Mouse (Mus musculus) B cell, adult 2 months (primary cell): ENCODE results near the gene Spata33.
"Not testable (repeated sequence)": the region's sequence is repeated elsewhere in the genome, so short reads cannot be mapped to it uniquely, and the experiment has no call there.

Experiments used
- DNase-seq, 2 experiments: peaks; one replicate each; pipeline ENCODE4 v3.0.0; 2022

Spata33 gene

DNA sequence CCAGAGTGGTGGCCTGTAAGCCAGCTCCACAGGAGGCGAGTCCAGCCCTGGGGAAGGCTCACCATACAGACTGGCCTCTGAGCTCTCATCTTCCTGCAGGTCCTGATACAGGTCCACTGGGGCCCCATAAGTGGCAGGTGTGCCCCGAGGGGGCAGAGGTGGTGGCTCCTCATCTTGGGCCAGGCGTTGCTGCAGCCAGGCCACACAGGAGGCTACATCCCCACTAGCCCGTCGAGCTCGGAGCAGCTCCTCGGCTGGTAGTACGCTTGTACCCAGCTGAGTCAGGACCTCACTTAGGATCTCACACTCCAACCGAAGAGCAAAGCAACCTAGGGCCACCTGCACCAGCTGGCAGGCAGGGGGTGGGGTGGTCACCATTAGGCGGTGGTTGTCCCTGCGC is 21.1 kb downstream of the Spata33 start:
- no peak for DNase-seq

DNA sequence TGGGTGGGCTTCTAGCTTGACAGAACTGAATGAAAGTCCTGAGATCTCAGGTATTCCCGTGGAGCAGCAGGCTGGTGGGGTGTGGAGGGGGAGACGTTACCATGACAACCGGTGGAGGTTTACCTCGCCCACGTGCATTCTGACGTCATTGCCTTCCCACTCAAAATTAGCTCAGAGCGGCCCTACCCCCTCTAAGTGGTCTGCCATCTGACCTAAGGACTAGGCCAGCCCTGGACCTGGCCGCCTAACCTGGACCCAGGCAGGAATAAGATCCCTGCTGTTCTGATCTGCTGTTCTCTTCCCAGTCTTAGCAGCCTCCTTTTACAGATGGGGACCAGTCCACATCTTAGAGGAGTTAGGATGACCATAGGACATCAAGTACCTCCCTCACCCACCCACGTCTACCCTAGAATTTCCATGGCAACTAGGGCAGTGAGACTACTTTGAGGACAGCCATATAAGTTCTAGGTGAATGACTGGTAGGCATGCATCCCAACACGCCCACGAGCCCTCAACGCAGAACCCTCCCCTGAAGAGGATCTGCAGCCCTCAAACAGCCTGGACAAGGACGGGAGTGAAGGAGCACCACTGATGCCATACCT is 22.4 kb downstream of the Spata33 start:
- DNase-seq = peak; percentile 17

DNA sequence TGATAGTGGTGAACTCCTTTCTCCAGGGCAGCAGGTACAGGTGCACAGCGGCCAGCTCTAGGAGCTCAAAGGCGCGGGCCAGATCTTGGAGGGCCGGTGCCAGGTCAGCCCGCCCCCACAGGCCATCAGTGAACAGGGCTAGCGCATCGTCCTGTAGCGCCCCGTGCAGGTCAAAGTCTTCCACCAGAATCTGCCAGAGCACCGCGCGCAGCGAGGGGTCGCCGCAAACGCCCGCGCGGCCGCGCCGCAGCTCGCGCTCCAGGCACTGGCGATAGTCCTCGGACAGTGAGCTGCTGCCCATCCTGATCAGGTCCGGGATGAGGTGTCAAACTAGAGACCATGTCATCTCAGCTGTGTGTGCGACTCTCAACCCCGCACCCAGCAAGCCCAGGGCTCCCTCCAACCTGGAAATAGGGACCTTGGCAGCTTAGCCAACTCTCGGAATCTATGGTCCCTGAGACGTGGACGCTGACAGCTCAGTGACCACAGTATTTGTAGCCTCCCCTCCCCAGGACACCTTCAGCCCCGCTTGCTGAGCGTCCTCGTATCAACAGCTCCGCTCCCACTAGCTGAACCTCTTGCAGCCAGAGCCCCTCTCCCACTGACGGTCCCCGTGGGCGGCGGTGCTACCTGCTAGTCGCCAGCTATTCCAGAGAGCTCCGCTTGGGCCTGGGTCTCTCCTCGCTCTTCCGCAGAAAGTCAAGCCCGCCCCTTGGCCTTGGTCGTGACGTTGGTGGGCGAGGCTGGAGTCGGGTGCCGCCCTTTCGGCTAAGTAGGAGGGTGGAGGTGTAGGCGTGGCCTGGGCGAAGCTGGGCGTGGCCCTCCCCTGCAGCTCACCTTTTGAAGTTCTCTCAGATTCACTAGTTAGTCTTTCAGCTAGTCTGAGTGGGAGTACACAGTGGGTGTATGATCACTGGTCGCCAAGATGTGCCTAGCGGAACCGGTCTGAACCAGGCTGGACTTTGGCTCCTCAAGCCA is 23.2 kb downstream of the Spata33 start, which contains the start of gene Spata2l:
Gene Spata2l, minus strand, starts transcription at position 714 of the 978 bp plus-strand sequence.
- peak; percentile 95 to 96 for DNase-seq

DNA sequence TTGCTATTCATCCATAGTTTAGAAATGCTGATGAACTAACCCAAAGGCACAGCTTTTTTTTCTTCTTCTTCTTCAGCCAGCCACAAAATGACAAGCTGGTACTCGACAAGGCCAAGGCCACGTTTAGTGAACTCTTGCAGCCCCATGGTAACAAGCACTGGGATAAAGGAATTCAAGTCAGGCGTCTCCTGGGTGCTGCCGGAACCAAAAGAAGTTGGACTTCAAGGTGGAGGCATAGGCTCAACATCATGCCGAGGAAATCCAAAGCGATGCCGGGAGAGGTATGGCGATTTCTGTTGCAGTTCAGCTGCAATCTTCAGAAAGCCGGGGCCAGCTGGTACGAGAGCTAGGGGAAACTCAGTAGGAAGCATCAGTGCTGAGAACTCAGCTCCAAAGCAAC is 26.8 kb downstream of the Spata33 start:
- no peak for DNase-seq

DNA sequence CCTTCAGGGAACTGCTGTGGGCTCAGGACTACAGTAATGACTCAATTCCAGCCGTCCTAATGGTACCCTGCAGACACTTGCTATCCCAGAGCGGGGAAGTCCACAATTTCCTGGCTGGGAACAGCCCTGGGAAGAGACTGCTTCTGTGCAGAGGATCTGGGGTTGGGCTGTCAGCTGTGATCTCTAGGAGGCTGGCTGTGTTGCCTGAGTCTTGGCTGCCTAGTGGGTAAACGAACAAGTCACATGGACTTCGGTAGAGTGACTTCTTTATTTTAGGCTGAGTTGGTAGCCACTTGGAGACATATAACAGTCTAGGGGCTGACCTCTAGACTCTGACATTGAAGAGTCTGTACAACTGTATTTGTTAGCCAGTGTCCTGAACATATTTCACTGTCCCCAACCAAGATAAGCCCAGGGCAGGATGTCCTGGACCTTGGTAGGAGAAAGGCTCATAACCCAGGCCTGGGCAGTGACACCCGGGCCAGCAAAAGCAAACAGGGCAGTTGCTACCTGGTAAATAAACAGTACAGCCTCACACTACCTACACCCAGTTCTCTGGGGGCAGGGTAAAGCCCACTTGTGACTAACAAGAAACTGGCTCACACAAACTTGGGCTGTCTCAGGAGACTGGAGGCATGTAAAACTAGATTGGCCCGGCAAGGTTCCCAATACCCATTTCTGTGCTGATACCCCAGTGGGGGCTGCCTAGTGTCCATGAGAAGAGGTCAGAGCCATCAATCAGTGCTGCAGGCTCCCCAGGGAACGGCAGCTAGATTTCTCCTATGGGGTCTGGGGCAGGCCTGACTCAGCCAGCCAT is 29.7 kb downstream of the Spata33 start:
- no peak for DNase-seq

DNA sequence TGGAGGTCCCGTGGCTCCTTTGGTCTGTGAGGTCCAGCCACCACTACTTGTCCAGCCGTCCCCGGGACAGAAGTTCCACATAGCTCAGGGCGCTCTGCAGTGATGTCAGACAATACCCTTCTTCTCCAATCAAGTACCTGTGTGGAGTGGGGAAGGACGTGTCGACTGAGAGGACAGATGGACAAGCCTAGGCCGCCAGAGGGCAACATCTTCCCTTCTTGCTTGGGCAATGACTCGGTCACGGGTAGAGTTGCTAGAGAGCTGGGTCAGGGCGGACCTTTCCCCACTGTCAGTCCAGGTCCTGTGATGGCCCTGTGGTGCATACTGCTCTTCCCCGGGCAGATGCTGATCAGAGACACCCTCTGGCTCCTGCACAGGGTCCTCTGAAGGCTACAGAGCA is 30.4 kb downstream of the Spata33 start:
- DNase-seq = no peak

DNA sequence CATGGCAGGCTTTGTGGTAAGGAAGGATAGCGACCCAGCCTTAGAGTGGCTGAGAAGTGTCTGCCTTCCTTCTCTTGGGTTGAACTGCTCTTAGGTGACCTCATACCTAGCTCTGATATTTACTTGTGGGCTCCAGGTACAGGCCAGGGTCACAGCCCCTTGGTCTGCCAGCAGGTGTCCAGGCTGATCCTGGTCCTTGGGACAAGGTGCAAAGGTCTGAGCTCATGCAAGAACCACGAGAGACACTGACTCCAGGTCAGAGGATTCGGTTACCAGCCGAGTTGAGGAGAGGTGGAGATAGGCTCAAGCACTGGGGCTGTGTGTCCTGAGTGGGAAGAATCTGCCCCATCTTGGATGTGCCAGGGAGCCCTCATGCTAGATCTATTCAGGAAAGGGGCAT is 31.8 kb downstream of the Spata33 start:
- no peak for DNase-seq

DNA sequence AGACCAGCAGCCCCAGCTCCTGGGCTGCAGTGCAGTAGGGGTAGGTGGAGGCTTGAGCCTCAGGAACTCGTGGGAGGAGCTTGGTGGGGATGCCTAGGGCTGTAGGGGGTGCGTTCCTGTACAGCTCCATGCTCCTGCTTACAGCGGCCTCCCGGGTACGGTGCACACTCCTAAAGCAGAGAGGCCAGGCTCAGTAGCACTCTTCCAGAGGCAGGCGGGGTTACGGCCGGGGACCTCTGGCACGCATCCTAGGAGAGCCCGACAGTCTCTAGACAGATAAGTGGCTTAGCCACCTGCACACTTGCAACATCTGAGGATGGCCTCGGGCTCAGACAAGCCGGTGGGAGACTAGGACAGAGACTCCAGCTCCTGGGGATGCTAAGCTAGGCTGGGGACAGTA is 32.9 kb downstream of the Spata33 start:
- no peak for DNase-seq

DNA sequence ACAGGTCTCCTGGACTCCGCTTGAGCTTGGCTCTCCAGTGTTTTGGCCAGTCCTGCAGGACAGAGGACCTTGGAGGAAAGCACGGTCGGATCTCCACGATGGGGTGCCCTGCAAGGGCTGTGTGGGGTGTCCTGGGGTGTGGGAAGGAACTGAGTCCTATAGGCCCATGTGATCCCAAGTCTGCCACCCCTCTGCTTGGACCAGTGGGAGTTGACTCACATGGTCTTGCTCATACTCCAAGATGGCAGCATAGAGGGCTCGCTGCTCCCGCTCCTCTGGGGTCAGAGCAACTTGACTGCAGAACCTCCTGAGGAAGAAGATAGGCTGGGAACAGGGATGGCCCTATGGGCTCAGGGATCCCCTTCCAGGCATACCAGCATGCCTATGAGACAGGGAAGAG is 35.1 kb downstream of the Spata33 start:
- DNase-seq = no peak

DNA sequence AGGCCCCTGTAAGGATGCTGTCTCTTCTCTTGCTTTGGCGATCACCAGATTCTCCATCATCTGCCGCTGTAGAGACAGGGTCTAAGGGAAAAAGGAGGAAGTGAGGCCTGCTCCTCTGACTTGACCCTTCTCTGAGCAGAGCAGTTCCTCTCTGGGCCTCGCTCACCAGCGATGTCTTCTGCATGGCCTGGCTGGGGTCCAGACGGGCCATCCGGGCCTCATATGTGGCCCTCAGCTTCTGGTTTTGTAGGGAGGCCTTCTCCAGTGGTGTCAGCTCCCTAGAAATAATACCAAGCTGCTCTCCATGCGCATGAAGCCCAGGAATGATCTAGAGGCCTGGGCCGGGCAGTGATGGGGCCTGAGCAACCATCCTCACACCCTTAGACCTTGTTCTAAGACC is 36.0 kb downstream of the Spata33 start:
- DNase-seq = no peak

DNA sequence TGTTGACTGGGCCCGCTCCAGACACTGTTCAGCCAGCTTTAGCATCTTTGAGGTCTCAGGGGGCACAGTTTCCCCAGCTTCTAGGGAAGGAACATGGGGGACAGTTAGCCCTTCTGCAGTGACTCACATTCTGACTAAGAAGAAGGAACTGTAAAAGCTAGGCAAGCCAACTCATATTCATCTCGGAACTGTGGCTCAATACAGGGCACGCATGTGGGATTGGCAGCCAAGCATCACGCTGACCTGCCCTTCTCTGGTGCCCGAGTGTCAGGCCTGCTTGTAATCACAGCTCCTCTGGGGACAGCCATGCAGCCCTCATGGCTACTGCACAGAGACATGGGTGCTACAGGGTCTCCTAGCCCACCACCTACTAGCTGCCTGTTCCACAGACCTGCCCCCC is 38.3 kb downstream of the Spata33 start:
- no peak for DNase-seq

DNA sequence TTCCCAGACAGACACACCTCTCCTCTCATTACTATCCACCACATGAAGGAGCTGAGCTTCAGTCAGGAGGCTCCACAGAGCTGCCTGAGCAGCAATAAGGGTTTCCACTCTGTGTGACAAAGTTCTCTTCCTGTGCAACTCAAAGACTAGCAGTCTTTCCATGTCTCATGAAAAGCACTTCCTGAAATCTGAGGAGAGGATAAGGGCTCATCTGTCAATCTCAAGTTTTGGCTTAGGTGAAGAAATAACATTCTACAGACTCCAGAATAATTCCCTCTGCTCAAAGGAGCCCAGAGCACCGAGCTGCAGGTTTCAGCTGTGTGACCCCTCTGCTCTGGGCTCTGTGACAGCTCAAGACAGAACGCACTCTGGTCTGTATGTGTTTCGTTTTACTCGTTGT is 40.3 kb downstream of the Spata33 start:
- no peak for DNase-seq

DNA sequence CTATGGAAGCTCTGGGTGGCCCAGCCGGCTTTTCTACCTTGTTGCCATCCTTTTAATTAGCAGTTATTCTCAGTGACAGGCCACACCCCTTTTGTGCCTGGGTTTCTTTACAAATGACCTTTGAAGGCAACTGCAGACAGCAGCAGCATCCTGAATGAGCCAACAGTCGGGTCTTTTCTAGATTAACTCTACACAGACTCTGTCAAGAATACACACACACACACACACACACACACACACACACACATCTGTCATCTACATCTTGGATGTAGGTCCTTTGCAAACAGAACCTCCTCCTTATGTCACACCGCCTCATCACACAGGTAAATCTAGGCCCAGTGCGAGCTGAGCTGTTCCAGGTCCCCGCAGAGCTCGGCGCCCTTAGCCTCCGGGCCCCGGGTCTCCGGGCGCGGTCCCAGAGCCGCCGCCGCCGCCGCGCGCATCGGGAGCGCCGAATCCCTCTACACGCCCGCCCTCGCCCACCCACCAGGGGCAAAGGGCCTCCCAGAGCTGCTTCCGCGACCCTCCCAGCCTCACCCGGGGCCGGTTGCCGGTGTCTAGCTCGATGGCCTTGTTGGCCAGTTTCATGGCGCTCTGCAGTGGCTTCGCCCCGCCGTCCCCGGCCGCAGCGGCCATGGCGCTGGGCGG is 40.9 kb downstream of the Spata33 start:
- DNase-seq = no peak

DNA sequence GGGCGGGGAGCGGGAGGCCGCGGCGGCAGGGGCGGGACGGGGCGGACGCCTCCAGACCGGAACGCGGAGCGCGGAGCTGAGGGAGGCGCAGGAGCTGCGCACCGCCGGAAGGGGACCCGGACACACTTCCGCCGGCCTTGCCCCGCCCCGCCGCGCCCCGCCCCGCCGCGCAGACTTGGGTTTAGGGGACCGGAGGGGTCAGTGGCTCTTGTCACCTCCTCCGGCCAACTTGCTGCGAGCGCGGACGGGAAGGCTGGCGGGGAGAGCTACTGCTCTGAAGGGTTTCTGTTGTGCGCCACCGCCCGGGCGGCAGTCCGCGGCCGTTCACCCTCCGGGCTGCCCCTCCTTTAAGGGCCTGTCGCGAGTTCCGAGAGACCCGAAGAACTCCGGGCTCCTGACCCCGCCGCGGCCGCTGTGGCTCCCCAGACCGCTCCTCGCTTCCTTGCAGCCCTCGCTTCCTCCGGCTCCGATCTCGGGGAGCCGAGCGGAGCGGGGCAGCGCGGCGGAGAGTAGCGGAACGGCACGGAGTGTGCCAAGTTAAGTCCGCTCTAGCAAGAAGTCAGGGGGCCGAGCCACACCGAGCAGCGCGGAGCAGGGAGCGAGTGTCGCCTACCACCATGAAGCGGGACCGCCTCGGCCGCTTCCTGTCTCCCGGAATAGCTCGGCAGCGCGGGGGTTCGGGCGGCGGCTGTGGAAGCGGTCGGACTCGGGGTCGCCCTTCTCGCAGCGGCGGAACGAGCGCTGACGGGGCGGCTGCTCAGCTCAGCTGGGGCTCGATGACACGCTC is 41.7 kb downstream of the Spata33 start, which contains the start of the genes Zfp276 and Vps9d1:
Gene Zfp276, plus strand, starts transcription at position 97 of the 787 bp plus-strand sequence.
Gene Vps9d1, minus strand, starts transcription at position 250 of the 787 bp plus-strand sequence.
- DNase-seq = peak; percentile 83 to 88

DNA sequence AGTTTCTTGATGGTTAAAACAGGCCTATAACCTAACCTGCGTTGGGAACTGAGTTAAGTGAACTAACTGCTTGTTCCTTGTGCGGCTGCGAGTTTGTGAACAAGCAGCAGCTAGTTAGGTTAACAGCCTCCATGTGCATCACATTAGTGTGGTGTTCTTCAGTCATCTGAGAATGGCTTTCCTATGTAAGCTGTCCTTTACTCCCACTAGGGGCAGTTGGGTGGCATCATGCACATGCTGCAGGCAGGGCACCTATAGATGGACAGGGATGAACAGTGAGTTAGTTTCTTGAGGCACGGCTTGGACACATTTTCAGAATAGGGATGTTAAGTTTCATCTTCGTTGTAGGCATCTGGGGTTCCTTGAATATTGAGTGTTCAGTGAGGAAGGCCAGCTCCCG is 42.5 kb downstream of the Spata33 start:
- DNase-seq = peak in 1 of 2 experiments; percentile 7

DNA sequence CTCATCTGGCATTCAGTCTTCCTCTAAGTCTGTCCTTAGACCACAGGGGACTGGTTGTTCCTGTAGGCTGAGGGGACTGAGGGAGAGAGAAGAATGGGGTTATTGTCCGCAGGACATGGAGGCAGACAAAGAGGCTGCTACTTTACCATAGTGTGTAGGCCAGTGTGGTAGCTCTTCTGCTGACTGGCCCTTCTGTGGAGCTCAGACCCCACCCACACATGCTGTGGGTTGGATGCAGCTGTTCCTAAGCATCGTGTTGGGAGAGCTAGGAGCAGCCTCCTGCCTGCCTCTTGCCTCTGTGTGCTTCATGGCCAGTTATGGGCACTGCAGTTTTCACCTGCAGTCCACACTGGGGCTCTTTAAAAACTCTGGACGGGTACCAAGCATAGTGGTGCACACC is 44.5 kb downstream of the Spata33 start:
- no peak for DNase-seq

DNA sequence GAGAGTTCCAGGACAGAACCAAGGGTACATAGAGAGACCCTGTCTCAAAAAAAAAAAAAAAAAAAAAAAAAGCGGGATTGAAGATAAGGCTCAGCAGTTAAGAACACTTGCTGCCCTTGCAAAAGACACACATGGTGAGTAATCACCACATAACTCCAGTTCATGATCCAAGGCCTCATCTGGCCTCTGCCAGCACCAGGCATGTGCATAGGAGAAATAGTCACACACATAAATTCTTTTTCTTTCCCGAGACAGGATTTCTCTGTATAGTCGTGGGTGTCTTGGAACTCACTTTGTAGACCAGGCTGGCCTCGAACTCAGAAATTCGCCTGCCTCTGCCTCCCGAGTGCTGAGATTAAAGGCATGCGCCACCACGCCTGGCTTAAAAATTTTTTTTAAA is 45.0 kb downstream of the Spata33 start:
- DNase-seq = not testable (repeated sequence)

DNA sequence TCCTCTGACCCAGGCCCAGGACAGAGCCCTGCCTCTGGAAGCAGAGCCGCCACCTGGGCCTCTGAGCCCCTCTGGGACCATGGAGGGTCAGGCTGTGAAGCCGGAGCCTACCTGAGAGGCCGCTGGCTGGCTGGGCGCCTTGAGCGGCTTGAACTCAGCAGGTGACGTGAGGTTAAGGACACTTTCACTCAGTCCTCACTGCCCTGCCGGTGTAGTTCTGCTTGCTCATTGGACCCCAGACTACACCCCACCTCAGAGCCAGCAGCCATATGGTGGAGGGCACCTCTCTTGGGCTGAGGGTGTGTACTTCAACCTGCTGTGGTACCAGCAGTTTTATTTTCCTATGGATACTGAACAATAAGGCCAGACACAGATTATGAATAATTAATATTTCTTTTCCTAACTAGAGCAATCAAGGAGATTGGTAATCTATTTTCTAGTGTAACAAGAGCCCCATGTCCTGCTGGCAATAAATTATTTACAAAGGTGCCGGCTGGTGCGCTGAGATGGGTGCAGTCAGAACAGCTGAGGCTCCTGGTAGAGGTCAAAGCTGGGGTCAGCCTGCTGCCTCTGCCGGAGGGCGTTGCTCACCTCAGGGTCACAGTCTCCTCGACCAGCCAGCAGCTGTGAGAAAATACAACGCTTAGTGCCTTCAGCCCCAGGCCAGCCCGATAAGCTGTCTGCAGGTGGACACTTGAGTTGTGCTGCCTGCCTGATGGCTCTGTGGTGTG is 55.5 kb downstream of the Spata33 start:
- no peak for DNase-seq

DNA sequence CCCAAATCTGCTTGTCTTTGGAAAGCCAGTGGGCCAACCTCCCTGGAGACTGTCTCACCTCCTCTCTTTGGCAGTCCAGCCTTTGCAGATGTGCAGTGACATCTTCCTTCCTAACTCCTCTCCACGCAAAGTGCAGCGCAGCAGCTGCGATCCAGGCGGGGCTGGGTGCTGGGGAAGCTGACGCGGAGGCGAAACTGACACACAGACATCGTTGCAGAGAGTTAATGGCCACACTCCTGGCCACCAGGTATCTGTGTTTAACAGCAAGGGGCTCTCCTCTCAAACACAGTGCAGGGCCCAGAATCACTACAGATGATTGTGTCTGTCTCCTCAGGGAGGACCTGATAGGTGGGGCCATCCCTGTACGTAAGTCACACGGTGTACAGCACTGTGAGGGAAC is 58.5 kb downstream of the Spata33 start:
- no peak for DNase-seq
